Mouse (Mus musculus): ENCODE measurements around the gene 6430548M08Rik. TPM values are rescaled to one million over a fixed set of nuclear protein-coding genes. Genes with fewer than 3 reads are reported as not detected.
A peak's percentile ranks its signal among the peaks of the same experiment; 100 is the strongest.

Gene 6430548M08Rik
- total and polyA plus RNA-seq, 2 experiments: 2.4 to 2.9 TPM

DNA sequence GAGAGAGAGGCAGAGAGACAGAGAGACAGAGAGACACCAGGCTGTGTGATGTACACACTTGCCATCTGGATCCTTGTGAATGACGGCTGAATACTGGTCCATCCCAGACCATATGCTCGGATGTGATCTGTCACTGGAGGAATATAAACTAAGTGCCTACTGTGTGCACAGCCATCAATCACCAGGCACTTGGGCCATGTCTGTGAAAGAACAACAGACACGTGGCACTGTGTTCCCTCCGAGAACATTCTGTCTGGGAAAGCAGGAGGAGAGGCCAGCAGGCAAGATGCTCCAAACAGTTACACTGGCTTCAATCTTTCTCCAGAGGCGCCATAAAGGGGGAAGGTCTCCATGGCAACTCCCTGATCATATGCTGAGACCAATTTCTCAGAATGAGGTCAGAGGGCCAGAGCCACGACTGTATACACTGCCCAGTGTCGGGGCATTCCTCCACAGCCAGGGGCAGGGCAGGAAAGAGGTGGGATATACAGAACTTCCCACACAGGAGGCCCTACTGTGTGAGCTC, 66.6 kb downstream of the 6430548M08Rik start:
- TF ChIP-seq CTCF (IDR thresholded peaks at IDR 0.05; ENCODE audit: low read depth, low read length): no peak
- TF ChIP-seq POLR2A (IDR thresholded peaks at IDR 0.05; ENCODE audit: extremely low read depth, insufficient read depth, low read length): no peak
- DNase-seq (ENCODE audit: extremely low read depth, low read depth, low spot score): no peak
- 84% methylated on average over 7 of the region's 7 CpGs for WGBS
- H3K4me3 ChIP-seq (ENCODE audit: insufficient read depth, low read depth, low read length): no peak overlapping the region
- no peaks in the 10 kb centered on the region for H3K79me2 ChIP-seq (ENCODE audit: control insufficient read depth, insufficient read depth, low read length)
- H3K9ac ChIP-seq (ENCODE audit: low read depth, low read length): no peak overlapping the region
- peaks cover 8% of the 10 kb centered on the region for H3K4me1 ChIP-seq (ENCODE audit: control insufficient read depth, insufficient read depth, low read length)
- H3K36me3 ChIP-seq (ENCODE audit: control insufficient read depth, insufficient read depth, low read length): no peaks in the 10 kb centered on the region
- H3K27me3 ChIP-seq (ENCODE audit: control insufficient read depth, insufficient read depth, low read length): no peaks in the 10 kb centered on the region; the same call in 1 of the 2 replicates
- H3K27ac ChIP-seq (replicated peaks; ENCODE audit: insufficient read depth, low read depth, low read length): no peak overlapping the region

- peaks cover 8% of the 10 kb centered on the region for H3K4me1 ChIP-seq (ENCODE audit: control insufficient read depth, insufficient read depth, low read length)
- H3K27me3 ChIP-seq (ENCODE audit: control insufficient read depth, insufficient read depth, low read length): no peaks in the 10 kb centered on the region; the same call in 1 of the 2 replicates
- no peaks in the 10 kb centered on the region for H3K79me2 ChIP-seq (ENCODE audit: control insufficient read depth, insufficient read depth, low read length)
- peak; percentile 45 for DNase-seq (ENCODE audit: extremely low read depth, low read depth, low spot score)
- no peak overlapping the region for H3K27ac ChIP-seq (replicated peaks; ENCODE audit: insufficient read depth, low read depth, low read length)
- TF ChIP-seq CTCF (IDR thresholded peaks at IDR 0.05; ENCODE audit: low read depth, low read length) (no peak), POLR2A (IDR thresholded peaks at IDR 0.05; ENCODE audit: extremely low read depth, insufficient read depth, low read length) (no peak)
- no peak overlapping the region for H3K4me3 ChIP-seq (ENCODE audit: insufficient read depth, low read depth, low read length)
- 25% methylated on average over 5 of the region's 5 CpGs for WGBS
- H3K36me3 ChIP-seq (ENCODE audit: control insufficient read depth, insufficient read depth, low read length): no peaks in the 10 kb centered on the region
- no peak overlapping the region for H3K9ac ChIP-seq (ENCODE audit: low read depth, low read length)
Observed at GRCm38 (mm10) chr8:120181274-120181673, 67.3 kb downstream of the 6430548M08Rik start.

DNA sequence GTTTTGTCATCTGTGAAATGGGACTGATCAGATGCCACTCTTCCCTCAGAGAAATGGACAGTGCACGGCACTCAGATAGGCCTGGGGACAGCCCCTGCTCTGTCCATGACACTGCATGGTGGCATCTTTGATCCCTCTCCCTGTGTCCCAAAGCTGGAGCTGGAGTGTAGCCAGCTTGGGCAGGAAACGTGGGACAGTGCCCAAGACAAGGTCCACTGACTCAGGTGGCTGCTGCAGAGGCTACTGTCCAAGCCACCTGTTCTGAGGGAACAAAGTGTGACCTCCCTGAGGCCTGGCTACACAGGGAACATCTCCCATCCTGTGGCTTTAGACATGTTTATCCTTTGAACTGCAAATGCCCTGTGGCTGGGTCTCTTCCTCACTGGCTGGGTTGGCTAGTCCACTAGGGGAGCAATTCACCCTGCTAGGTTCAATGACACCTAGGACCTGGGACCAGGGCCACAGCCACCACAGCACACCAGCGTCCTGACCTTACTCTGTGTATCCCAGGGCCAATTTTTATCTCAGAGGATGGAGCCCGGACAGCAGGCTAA, 68.0 kb downstream of the 6430548M08Rik start:
- no peaks in the 10 kb centered on the region for H3K27me3 ChIP-seq (ENCODE audit: control insufficient read depth, insufficient read depth, low read length)
- no peak overlapping the region for H3K27ac ChIP-seq (replicated peaks; ENCODE audit: insufficient read depth, low read depth, low read length)
- no peaks in the 10 kb centered on the region for H3K36me3 ChIP-seq (ENCODE audit: control insufficient read depth, insufficient read depth, low read length)
- WGBS: 12% methylated on average over 4 of the region's 4 CpGs
- no peak overlapping the region for H3K4me3 ChIP-seq (ENCODE audit: insufficient read depth, low read depth, low read length)
- H3K4me1 ChIP-seq (ENCODE audit: control insufficient read depth, insufficient read depth, low read length): peaks cover 8% of the 10 kb centered on the region
- TF ChIP-seq CTCF (IDR thresholded peaks at IDR 0.05; ENCODE audit: low read depth, low read length) (peak; percentile 62), POLR2A (IDR thresholded peaks at IDR 0.05; ENCODE audit: extremely low read depth, insufficient read depth, low read length) (no peak)
- DNase-seq (ENCODE audit: extremely low read depth, low read depth, low spot score): peak; percentile 99
- no peaks in the 10 kb centered on the region for H3K79me2 ChIP-seq (ENCODE audit: control insufficient read depth, insufficient read depth, low read length)
- no peak overlapping the region for H3K9ac ChIP-seq (ENCODE audit: low read depth, low read length)

GRCm38 (mm10) chr8:120184366-120184765, 70.4 kb downstream of the 6430548M08Rik start:
- WGBS: 76% methylated on average over 9 of the region's 9 CpGs
- peaks cover 8% of the 10 kb centered on the region for H3K4me1 ChIP-seq (ENCODE audit: control insufficient read depth, insufficient read depth, low read length)
- TF ChIP-seq POLR2A (IDR thresholded peaks at IDR 0.05; ENCODE audit: extremely low read depth, insufficient read depth, low read length) (no peak), CTCF (IDR thresholded peaks at IDR 0.05; ENCODE audit: low read depth, low read length) (no peak)
- H3K4me3 ChIP-seq (ENCODE audit: insufficient read depth, low read depth, low read length): no peak overlapping the region
- H3K9ac ChIP-seq (ENCODE audit: low read depth, low read length): no peak overlapping the region
- H3K27me3 ChIP-seq (ENCODE audit: control insufficient read depth, insufficient read depth, low read length): no peaks in the 10 kb centered on the region
- no peaks in the 10 kb centered on the region for H3K79me2 ChIP-seq (ENCODE audit: control insufficient read depth, insufficient read depth, low read length)
- H3K27ac ChIP-seq (replicated peaks; ENCODE audit: insufficient read depth, low read depth, low read length): no peak overlapping the region
- no peak for DNase-seq (ENCODE audit: extremely low read depth, low read depth, low spot score)
- H3K36me3 ChIP-seq (ENCODE audit: control insufficient read depth, insufficient read depth, low read length): no peaks in the 10 kb centered on the region

- TF ChIP-seq CTCF (IDR thresholded peaks at IDR 0.05; ENCODE audit: low read depth, low read length) (no peak), POLR2A (IDR thresholded peaks at IDR 0.05; ENCODE audit: extremely low read depth, insufficient read depth, low read length) (no peak)
- H3K4me3 ChIP-seq (ENCODE audit: insufficient read depth, low read depth, low read length): no peak overlapping the region
- no peaks in the 10 kb centered on the region for H3K27me3 ChIP-seq (ENCODE audit: control insufficient read depth, insufficient read depth, low read length)
- no peak for DNase-seq (ENCODE audit: extremely low read depth, low read depth, low spot score)
- H3K36me3 ChIP-seq (ENCODE audit: control insufficient read depth, insufficient read depth, low read length): no peaks in the 10 kb centered on the region
- H3K9ac ChIP-seq (ENCODE audit: low read depth, low read length): no peak overlapping the region
- WGBS: 67% methylated on average over 16 of the region's 17 CpGs
- no peaks in the 10 kb centered on the region for H3K79me2 ChIP-seq (ENCODE audit: control insufficient read depth, insufficient read depth, low read length)
- H3K4me1 ChIP-seq (ENCODE audit: control insufficient read depth, insufficient read depth, low read length): peaks cover 8% of the 10 kb centered on the region
- H3K27ac ChIP-seq (replicated peaks; ENCODE audit: insufficient read depth, low read depth, low read length): no peak overlapping the region
Observed at GRCm38 (mm10) chr8:120184850-120185792, 71.2 kb downstream of the 6430548M08Rik start.
